Mouse (Mus musculus) megakaryocyte, adult 5-6 weeks (primary cell): ENCODE data around the gene Myl9. TPM values are rescaled to one million over a fixed set of nuclear protein-coding genes. Genes with fewer than 3 reads are reported as not detected.

Experiments
- ATAC-seq: 2 replicates; pipeline ENCODE4 v1.8.0; 2016; ENCODE audit warnings: mild to moderate bottlenecking, inconsistent platforms; ENCODE audit not compliant: poor library complexity, severe bottlenecking
- total RNA-seq, 2 experiments: library from RNA; stranded (forward) in 1 of 2; stranded (reverse) in 1 of 2; fragments of 153-499, 151-499 nt in 1 of 2; fragments of 221-1000, 200-1000 nt in 1 of 2; gene quantifications; 2 replicates each; pipeline versions ENCODE4 v1.2.3 to v1.2.4; 2015 to 2017

Myl9 gene
- total RNA-seq (2015) (not detected in 2 replicates), total RNA-seq (2017) (not detected in 2 replicates)

DNA sequence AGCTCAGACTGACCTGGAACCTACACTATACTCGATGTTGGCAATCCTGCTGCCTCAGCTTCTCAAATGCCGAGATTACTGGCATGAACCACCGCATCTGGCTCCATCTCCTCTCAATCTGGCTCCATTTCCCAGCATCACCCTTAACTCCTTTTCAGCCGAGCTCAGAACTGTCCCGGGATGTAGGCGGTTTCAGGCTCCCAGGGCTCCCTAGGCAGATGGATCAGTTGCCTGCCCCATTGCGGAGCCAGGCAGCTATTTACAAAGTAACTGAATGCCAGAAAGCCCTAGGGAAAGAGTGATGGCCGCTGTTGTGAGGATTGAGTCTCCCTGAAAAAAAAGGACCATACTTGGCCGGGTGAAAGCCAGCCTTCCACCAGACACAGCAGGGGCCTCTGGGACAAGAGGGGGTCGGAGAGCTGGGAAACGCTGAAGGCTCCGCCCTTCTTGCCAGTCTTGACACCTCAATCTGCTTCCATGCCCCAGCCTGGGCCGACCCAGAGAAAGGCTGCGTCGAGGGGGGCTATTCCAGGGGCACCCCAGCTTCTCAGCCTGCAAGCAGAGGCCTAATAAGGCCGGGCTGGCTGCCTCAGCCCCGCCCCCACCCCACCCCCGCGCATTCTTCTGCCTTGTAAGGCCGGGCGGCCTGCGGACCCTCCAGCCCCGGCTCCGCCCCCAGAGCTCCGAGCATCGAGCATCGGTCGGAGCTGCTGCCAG, at the start of gene Myl9:
TSS of gene Myl9 (plus strand) at position 683 of the 717 bp plus-strand sequence.
- ATAC-seq, result no peak

DNA sequence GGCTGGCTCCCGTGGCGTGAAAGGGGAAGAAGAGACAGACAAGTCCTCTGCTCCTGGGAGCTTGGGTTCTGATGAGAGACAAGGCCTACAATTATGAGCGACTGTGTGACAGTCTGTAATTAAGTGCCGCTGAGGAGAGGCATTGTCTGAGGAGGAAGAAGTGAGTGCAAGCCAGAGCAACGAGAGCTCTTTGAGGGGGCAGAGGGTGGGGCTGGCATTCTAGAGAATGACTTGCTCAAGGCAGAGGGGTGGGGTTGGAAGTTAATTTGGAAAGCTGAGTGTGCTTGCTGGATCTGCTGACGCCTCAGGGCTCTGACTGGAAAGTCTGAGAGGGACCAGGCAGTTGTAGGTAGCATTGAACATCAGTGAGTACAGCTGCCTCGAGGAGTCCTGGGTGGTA, 48.9 kb upstream of the Myl9 start:
- ATAC-seq, result no peak

DNA sequence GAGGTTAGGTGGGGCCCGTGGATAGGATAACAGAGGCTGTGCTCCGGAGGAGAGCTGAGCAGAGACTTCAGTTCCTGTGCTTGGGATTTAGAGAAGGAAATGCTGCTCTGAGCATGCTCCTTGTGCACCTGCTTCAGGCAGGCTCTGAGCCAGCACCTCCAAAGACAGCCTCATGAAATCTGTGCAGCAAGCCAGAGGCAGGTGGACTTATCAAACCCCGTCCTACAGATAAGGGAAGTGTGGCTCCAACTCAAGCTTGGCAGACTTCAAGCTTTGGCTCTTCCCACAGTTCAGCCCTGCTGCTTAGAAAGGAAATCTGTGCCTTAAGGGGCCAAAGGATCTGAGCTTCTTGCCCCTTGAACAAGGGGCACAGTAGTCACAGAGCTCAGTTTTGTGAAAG, 48.3 kb upstream of the Myl9 start:
- ATAC-seq, result no peak

DNA sequence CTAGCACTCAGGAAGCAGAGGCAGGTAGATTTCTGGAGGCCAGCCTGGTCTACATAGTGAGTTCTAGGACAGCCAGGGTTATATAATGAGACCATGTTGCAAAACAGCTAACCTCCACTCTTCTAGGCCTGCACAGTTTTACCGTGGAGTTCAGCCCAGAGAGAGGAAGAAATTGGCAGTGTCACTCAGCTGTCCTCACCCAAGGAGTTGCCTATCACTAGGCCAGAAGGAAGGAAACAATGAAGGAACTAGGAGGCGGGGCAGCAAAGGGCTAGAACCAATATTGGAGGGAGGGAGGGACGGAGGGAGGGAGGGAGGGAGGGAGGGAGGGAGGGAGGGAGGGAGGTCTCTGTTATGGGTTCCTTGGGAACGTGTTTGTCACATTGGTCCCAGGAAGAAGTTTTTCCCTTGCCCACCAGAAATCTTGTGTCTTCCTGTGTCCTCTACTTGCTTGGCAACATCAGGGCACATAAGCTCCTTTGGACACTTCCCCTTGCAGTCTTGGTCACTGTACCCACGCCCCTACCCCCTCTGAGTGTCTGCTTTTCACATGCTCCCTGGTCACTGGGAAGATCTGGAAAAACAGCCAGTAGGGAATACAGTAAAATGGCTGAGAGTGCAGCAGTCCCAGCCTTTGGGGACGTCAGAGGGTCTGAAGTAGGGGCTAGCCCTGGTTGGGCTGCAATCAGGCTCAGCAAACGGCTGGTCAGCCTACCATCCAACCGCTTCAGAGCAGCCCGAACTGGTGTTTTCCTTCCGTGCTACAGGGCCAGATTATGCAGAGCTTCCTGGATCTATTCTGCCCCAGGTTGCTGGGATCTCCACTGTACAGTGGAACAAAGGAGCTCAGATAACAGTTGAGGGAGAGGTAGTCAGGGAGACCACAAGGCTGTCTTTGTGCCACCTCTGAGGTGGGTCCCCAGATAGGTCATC, 45.4 kb upstream of the Myl9 start:
- peak; percentile 79 for ATAC-seq

DNA sequence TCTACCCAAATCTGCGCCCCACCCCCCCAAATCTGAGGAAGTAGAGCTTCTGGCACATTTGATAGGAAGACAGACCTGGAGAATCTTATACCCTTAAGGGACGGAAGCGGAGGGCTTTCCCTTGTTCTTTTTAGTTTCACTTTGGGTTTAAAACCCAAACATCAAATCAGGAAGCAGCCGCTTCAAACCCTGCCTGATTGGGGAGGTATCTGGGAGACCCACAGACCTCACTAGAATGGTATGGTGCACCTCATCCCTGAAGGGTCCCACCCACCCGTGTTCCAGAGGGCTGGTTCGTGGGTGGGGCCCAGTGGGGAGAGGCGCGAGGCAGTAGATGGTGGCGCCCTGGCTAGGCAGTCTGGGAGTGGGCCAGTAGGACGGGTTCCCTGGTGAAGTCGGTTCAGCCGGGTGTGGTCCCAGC, 44.7 kb upstream of the Myl9 start:
- ATAC-seq, result peak; percentile 51

DNA sequence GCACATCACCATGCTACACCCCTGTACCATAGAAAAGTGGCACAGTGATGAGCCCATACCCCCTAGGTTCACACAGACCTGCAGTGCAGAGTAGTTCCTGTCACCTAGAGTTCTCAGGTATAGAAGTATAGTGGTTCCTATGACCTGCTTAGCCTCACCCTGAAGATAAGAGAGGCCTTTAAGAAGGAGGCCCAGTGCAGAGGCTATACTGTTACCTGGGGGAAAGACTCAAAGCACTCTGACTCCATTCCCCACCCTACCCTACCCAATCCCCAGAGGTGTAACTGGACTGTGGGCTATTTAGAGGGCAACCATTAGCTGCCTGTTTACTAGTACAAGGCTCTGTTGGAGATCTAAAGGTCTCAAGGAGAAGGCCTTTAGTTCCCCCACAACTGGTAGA, 43.6 kb upstream of the Myl9 start:
- no peak for ATAC-seq

DNA sequence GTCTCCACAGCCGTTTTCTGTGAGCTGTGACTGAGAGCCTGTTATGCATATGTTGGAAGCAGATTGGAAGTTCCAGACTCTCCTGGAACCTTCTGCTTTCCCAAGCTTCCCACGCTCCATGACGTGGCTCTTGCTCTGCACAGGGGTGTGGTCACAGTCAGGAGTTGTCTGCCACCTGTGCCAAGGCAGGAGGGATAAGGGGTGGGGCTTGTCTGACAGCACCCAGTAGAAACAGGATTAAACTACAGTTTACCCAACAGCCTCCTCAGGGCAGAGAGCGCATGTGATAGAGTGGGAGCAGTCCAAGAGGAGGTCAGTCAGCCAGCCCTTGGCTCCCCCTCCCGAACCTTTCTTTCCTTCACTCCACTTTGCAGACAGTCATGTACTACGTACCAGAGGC, 43.1 kb upstream of the Myl9 start:
- no peak for ATAC-seq

DNA sequence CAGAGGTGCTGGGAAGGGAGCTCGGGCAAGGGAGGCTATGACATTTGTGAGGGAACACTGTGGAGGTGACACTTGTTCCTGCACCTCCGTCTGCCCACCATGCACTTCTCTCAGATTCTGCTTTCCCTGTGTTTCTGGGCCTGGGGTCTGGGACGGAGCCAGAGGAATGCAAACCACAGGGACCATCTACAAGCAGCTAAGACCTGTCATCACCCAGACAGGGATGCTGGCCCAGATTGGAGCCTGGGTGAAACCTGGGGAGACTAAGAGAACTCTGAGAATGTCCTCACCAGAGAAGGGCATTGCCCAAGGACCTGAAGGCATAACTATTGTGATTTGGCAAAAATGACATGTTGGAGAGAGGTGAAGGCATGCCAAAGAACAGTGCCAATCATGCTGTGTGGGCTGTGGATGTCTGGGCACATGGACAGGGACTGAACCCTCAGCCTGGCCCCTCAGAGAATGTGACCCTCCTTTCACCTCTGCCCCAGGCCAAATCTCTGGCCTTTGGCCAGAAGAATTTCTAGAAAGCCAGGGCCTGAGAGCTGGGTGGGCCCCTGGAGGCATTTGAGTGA, 39.4 kb upstream of the Myl9 start:
- no peak for ATAC-seq

DNA sequence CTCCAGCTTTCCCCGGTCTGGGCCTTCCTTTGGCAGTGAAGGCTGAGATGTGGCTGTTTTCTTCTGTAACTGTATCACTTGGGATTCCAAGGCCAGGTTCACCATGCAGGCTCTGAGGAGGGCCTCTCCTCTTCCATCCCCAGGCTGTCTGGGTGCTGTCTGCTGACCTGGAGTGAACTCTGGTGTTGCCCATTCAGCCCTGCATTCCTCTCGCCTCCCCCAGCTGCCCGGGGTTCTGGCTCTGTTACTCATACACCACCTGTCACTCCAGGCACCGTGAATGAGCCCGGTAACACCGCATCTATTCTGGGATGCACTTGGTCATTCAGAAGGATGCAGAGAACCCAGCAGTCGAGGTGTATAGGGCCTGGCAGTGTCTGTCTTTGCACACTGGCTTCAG, 38.4 kb upstream of the Myl9 start:
- ATAC-seq, result no peak

DNA sequence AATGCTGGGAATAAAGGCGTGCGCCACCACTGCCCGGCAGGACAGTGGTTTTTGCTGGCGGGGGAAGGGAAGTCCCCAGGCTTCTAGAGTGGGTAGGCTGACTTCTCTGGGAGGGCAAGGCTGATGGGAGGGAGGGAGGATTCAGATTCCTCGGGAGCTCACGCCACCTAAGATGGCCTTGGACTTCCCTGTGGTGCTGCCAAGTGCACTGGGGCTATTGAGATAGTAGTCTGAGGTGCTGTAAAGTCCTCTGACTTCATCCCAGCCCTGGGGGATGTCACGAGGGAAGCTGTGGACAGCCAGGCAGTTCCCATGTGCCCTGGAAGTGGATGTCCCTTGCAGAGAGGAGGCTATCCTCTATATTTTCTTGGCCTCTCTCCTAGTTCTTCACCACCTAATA, 37.2 kb upstream of the Myl9 start:
- ATAC-seq, result no peak

DNA sequence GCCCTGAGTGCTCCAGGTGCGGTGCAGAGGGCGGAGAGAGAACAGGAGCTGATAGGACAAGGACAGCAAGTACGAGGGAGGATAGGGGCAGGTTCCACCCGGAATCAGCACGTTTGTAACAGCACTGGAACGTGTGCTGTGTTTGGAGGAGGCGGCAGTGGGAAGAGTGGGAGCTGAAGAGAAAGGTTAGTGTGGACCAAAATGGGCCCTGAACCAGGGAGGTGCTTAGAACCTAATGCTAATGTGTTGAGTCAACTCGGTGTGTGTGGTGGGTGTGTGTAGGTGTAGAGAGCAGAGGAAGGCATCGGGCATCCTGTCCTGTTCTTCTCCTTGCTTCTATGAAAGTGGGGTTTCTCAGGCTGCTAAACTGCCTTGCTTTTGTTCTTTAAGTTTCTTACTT, 34.0 kb upstream of the Myl9 start:
- no peak for ATAC-seq

DNA sequence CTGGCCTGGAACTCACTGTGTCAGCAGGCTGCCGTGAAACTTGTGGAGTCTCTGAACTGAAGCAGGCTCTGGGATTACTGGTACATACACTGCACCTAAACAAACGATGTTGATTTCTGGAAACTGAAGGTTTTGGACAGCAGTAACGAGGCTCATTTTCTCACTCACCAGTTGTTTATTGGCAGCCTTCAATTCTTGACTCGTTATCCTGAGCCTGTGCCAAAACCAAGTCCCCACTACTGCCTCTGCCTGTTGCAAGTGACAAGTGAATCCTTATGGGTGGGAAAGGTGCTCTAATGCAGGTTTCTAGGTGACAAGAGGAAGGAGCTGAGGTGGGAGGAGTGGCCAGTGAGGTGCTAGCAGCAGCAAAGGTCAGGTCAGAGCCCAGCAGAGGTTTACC, 33.2 kb upstream of the Myl9 start:
- no peak for ATAC-seq

DNA sequence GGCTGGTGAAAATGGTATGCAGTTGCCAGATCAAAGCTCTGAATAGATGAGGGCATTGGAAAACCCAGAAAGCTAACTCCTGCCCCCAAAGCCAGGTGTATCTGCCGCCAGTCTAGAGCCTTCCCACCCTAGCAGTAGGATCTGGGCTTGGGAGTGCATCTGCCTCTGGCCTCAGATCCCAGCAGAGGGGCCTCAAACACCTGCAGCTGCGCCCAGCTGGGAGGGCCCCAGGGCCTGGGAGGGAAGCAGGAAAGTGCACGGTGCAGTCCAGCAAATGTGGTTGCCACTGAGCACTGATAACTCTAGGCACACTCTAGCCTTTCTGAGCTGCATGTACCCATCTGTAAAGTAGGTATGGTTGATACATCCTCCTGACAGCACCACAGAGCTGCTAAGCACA, 32.0 kb upstream of the Myl9 start:
- ATAC-seq, result no peak

DNA sequence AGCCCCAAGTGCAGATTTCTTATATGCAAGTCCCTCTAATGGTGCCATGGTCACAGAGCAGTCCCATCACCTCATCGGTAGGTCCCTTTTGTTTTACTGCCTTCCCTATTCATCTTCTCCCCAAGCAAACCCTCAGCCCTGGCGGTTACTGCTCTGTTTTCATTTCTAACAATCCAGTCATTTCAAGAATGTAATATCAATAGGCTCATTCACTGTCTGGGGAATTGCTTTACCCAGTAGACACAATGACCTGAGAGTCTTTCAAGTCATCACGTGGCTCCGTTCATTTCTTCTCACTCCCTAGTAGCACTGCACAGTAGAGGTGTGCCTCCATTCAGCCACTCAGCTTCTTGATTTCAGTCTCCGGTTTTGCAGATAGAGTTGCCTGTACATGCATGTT, 30.8 kb upstream of the Myl9 start:
- no peak for ATAC-seq

DNA sequence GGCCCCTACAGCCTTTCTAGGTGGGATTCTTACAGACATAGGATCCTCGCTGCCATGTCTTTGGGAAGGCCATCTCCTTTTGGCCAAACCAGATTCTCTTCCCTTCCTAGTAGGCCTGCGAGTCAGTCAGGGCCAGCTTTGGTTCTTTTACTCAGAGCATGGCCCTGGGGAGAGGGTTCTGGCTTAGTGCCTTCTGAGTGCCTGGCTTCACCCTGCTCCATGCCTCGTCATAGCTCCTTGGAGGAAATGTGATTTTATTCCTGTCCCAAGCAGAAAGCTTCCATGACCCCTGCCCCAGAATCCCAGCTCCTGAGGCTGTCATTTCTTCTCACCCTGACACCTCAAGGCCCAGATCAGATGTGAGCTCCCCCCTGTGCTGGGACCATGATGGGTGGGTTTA, 27.9 kb upstream of the Myl9 start:
- ATAC-seq, result no peak

DNA sequence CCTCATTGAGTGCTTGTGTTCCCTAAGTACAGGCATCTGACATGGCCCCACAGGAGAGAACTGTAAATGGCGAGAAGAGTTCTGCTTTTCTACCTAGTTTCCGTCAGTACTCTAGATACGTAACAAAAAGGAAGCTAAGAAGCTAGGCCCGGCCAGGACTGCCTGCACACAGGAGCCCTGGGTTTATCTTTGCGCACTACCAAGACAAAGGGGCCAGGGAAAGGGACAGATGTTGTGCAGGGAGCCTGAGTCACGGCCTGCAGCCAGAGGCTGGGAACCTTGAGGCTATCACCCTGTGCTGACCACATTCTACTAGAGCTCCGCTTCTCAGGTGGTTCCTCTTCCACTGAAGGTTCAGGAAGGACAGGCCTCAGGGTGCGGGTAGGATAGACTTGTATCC, 25.5 kb upstream of the Myl9 start:
- peak; percentile 54 for ATAC-seq

DNA sequence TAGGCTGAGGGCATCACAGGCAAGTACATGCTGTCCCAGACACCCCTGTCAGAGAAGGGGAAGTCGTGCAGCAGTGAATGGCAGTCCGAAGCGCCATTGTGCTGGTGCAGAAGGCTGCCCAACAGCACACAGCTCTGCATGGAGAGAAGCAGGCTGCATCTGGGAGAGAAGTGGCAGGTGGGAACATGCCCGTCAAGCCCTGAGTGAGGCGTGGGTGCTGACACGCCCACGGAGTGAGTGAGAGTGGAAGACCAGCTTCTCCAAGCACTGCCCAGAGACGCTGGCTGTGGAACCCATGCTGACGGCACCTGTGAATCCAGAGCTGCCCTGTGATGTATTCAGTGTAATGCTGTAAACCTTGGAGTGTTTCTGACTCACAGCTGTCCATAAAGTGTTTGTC, 18.3 kb upstream of the Myl9 start:
- no peak for ATAC-seq

DNA sequence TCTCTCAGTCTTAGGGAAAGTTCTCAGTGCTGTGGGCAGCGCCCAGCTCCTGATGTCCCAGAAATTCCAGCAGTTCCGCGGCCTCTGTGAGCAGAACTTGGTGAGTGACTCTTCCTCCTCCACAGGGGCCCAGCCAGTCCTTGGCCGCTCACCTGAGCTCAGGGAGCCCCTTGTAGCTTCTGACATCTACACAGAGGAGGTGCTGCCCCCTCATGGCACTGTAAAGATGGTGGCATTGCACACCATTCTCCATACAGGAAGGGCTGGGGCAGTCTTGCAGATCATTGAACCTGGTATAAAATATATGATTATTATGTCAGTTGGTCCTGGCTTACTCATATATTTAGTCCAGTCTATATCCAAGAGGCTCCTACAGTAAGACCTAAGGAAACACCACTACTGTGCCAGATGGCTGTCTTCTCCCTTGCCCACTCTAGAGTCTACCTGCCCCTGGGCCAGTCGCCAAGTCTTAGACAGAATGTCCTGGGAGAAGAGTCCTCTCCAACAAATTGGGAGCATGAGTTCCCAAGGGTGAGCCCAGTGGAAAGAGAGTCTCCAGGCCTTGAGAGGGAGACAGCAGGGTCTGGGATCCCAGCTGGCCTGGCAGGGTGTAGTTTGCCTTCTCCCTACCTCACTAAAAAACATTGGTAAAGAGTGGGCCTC, 14.2 kb upstream of the Myl9 start:
- ATAC-seq, result no peak

DNA sequence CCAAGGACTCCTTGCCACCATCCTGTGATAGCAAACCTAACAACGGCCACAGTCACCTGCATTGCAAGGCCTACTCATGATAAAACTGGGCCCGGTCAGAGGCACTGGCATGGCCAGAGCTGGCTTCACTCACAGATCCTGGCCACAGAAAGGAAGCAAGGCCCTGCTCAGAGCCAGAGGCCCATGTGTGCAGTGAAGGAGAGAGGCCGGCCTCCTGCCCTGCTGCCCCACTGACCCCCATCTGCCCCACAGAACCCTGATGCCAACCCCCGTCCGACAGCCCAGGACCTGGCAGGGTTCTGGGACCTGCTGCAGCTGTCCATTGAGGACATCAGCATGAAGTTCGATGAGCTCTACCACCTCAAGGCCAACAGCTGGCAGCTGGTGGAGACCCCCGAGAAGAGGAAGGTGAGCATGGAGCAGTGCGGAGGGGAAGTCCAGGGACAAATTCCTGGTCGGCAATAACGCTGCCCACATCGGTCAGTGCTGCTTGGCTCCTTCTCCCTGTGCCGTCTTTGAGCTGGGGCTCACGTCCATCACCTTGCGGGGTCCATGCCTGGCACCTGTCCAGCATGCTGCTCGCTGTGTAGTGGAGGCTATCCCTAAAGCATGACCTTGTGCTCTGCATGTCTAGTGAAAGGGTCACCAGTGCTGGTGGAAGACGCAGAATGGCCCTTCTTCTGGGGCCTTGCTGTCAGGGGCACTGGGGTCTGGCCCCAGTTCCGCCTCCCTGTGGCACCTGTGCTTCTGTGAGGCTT, 13.5 kb upstream of the Myl9 start:
- no peak for ATAC-seq

DNA sequence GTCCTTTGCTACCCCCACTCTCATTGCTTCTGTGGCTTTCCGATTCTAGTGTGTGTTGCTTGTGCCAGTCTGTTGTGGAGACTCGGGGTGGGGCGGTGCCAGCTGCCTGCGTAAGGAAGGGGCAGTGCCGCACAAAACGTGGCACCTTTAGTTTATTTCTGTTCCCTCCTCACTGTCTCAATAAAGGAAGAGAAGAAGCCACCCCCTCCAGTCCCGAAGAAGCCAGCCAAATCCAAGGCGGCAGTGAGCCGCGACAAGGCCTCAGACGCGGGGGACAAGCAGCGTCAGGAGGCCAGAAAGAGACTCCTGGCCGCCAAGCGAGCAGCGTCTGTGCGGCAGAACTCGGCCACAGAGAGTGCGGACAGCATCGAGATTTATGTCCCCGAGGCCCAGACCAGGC, 12.7 kb upstream of the Myl9 start:
- ATAC-seq, result no peak

DNA sequence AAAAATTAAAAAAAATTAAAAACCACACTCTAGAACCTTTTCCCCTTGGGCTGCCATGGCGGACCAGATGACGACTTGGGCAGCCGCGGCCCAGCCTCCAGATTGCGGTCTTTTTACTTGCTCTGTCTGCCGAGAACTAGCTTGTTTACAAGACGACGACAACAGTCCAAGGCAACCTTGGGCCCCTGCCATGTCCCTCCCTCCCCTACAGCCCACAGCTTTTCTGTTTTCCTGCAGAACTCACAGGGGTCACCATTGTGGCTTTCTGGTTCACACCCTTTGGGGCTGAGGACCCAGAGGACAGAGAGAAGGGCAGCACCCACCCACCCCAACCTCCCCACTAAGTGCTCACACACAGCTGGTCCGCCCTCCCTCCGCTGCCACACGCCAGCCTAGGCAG, 12.1 kb upstream of the Myl9 start:
- ATAC-seq, result no peak
